Mouse (Mus musculus): ENCODE measurements around the gene Olfr311. TPM values are rescaled to one million over a fixed set of nuclear protein-coding genes. Genes with fewer than 3 reads are reported as not detected.

Olfr311 gene
- total and polyA plus RNA-seq, 3 experiments: not detected

DNA sequence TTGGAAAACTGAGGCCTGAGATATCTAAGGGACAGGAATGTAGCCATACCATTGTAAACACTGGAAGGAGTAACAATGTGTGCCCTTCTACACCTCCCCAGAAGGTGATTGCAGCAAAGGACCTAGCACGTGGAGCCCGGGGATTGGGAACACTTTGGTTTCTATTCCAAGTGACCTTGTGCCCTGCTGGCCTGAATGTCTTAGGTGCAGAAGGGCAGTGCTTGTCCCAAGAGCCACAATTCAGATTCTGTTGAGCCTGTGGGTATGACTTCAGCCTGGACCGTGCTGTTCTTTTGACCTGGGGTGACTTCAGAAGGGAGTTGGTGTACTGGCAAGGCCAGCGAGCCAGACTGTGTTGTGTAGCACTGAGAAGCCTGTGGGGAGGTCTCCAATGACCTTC lies 31.9 kb downstream of the Olfr311 start:
- H3K27ac ChIP-seq (ENCODE audit: control insufficient read depth, low read depth, low read length): no peak overlapping the region
- H3K79me2 ChIP-seq (ENCODE audit: control insufficient read depth, insufficient read depth, low read length, poor library complexity): peaks cover 7% of the 10 kb centered on the region
- H3K4me3 ChIP-seq (ENCODE audit: control insufficient read depth in 1 of 2, insufficient read depth in 1 of 2, low read depth in 2 of 2, low read length in 2 of 2): no peak overlapping the region
- H3K9ac ChIP-seq (ENCODE audit: control insufficient read depth, low read depth, low read length, poor library complexity, severe bottlenecking): no peak overlapping the region
- DNase-seq (ENCODE audit: low read depth, low spot score): no peak
- H3K9me3 ChIP-seq (replicated peaks; ENCODE audit: insufficient read depth, low read length): no peaks in the 10 kb centered on the region
- peaks cover 3 to 7% of the 10 kb centered on the region in 2 experiments for H3K4me1 ChIP-seq (ENCODE audit: control insufficient read depth in 1 of 2, insufficient read depth in 2 of 2, low read length in 2 of 2)
- no peak for TF ChIP-seq ELF1 (IDR thresholded peaks at IDR 0.05; ENCODE audit: low read depth, low read length)
- no peak for TF ChIP-seq POLR2A (IDR thresholded peaks at IDR 0.05; ENCODE audit: control insufficient read depth in 1 of 2, insufficient read depth in 1 of 2, low read depth in 1 of 2, low read length in 2 of 2, poor library complexity in 1 of 2)
- TF ChIP-seq USF1 (IDR thresholded peaks at IDR 0.05; ENCODE audit: low read depth, low read length): no peak
- no peak for TF ChIP-seq MAZ (IDR thresholded peaks at IDR 0.05; ENCODE audit: low read depth, low read length)
- TF ChIP-seq KAT2A (conservative IDR thresholded peaks at IDR 0.05; ENCODE audit: low read depth, low read length): no peak
- no peak for TF ChIP-seq CHD1 (IDR thresholded peaks at IDR 0.05; ENCODE audit: low read depth, low read length)
- TF ChIP-seq E2F4 (IDR thresholded peaks at IDR 0.05; ENCODE audit: borderline replicate concordance, low read depth, low read length): no peak
- TF ChIP-seq ETS1 (IDR thresholded peaks at IDR 0.05; ENCODE audit: low read depth, low read length): no peak
- TF ChIP-seq SMC3 (IDR thresholded peaks at IDR 0.05; ENCODE audit: low read depth, low read length): no peak
- no peak for TF ChIP-seq MAFK (IDR thresholded peaks at IDR 0.05; ENCODE audit: borderline replicate concordance, low read depth, low read length)
- TF ChIP-seq BHLHE40 (IDR thresholded peaks at IDR 0.05; ENCODE audit: borderline replicate concordance, low read depth, low read length): no peak
- no peak for TF ChIP-seq POLR2AphosphoS2 (IDR thresholded peaks at IDR 0.05; ENCODE audit: low read length)
- no peak for TF ChIP-seq EP300 (IDR thresholded peaks at IDR 0.05; ENCODE audit: low read depth in 1 of 2, low read length in 2 of 2)
- TF ChIP-seq ZMIZ1 (IDR thresholded peaks at IDR 0.05; ENCODE audit: low read depth, low read length): no peak
- TF ChIP-seq HCFC1 (IDR thresholded peaks at IDR 0.05; ENCODE audit: low read depth, low read length): no peak
- TF ChIP-seq RAD21 (IDR thresholded peaks at IDR 0.05; ENCODE audit: low read depth, low read length): no peak
- TF ChIP-seq JUND (IDR thresholded peaks at IDR 0.05; ENCODE audit: low read depth, low read length): no peak
- TF ChIP-seq ZC3H11A (IDR thresholded peaks at IDR 0.05; ENCODE audit: low read depth, low read length): no peak
- no peak for TF ChIP-seq MXI1 (IDR thresholded peaks at IDR 0.05; ENCODE audit: low read depth, low read length)
- H3K27me3 ChIP-seq (ENCODE audit: control insufficient read depth in 1 of 2, insufficient read depth in 2 of 2, low read length in 2 of 2): no peaks in the 10 kb centered on the region
- peaks cover 0 to 6% of the 10 kb centered on the region in 2 experiments; a peak in 2 of 4 replicates for H3K36me3 ChIP-seq (ENCODE audit: control insufficient read depth in 1 of 2, insufficient read depth in 2 of 2, low read length in 2 of 2)

GRCm38 (mm10) chr11:58883756-58884155 lies 44.7 kb downstream of the Olfr311 start:
- Histone ChIP-seq H3K79me2 (ENCODE audit: control insufficient read depth, insufficient read depth, low read length, poor library complexity) (no peaks in the 10 kb centered on the region), H3K36me3 (ENCODE audit: control insufficient read depth in 1 of 2, insufficient read depth in 2 of 2, low read length in 2 of 2) (peaks cover 0 to 5% of the 10 kb centered on the region in 2 experiments; a peak in 1 of 4 replicates), H3K4me3 (ENCODE audit: control insufficient read depth in 1 of 2, insufficient read depth in 1 of 2, low read depth in 2 of 2, low read length in 2 of 2) (no peak overlapping the region), H3K4me1 (ENCODE audit: control insufficient read depth in 1 of 2, insufficient read depth in 2 of 2, low read length in 2 of 2) (no peaks in the 10 kb centered on the region), H3K27ac (ENCODE audit: control insufficient read depth, low read depth, low read length) (no peak overlapping the region), H3K9ac (ENCODE audit: control insufficient read depth, low read depth, low read length, poor library complexity, severe bottlenecking) (no peak overlapping the region), H3K9me3 (replicated peaks; ENCODE audit: insufficient read depth, low read length) (no peaks in the 10 kb centered on the region), H3K27me3 (ENCODE audit: control insufficient read depth in 1 of 2, insufficient read depth in 2 of 2, low read length in 2 of 2) (no peaks in the 10 kb centered on the region)
- TF ChIP-seq NELFE (IDR thresholded peaks at IDR 0.05; ENCODE audit: low read depth, low read length) (no peak), MXI1 (IDR thresholded peaks at IDR 0.05; ENCODE audit: low read depth, low read length) (no peak), HCFC1 (IDR thresholded peaks at IDR 0.05; ENCODE audit: low read depth, low read length) (no peak), USF1 (IDR thresholded peaks at IDR 0.05; ENCODE audit: low read depth, low read length) (no peak), E2F4 (IDR thresholded peaks at IDR 0.05; ENCODE audit: borderline replicate concordance, low read depth, low read length) (no peak), GABPA (IDR thresholded peaks at IDR 0.05; ENCODE audit: low read depth, low read length) (no peak), POLR2A (IDR thresholded peaks at IDR 0.05; ENCODE audit: control insufficient read depth in 1 of 2, insufficient read depth in 1 of 2, low read depth in 1 of 2, low read length in 2 of 2, poor library complexity in 1 of 2) (no peak), MYB (IDR thresholded peaks at IDR 0.05; ENCODE audit: low read depth, low read length) (no peak), CHD1 (IDR thresholded peaks at IDR 0.05; ENCODE audit: low read depth, low read length) (no peak), ETS1 (IDR thresholded peaks at IDR 0.05; ENCODE audit: low read depth, low read length) (no peak), SIN3A (IDR thresholded peaks at IDR 0.05; ENCODE audit: low read length) (no peak), MEF2A (IDR thresholded peaks at IDR 0.05; ENCODE audit: extremely low read depth, insufficient replicate concordance, low read depth, low read length, poor library complexity, severe bottlenecking) (no peak), TAL1 (IDR thresholded peaks at IDR 0.05; ENCODE audit: low read length) (no peak), NRF1 (IDR thresholded peaks at IDR 0.05; ENCODE audit: insufficient read depth, low read depth, low read length, poor library complexity, severe bottlenecking) (no peak)
- no peak for DNase-seq (ENCODE audit: low read depth, low spot score)

Data from MEL (cell line).